25 mouse cellular contexts compared by ENCODE assay signal in the genomic region with DNA sequence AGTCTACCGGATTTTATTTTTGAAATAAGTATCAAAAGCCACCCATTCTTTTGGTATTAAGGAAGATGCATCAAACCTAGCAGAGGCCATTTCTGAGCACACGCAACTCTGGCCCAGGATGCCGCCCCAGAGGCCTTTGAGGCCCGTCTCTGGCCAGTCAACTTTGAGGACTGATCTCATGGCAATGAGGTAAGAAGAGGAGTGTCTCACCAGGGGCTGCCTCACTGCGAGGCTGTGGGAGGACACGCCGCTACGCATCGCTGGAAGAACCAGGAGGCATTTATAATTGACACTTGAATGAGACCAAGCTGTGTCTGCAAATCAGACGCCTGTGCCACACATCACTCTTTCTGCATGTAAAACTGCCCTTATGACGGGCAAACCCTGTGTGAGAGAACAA. TPM values are rescaled to one million over a fixed set of nuclear protein-coding genes. Genes with fewer than 3 reads are reported as not detected.
DNase-seq lines count a peak whose midpoint lies in the region; ATAC-seq and TF ChIP-seq lines count a peak whose summit lies in the region.
"Had no signal": no experiment of that assay in that cellular context is flagged by ENCODE, and none has a peak within 500 bp of the region (broad histone marks: within the 10 kb centered on the region; RNA-seq: fewer than 3 reads in every experiment).

No protein-coding gene starts in this region.

- no peaks in the 10 kb centered on the region; the same call in 1 of the 2 replicates for H3K27me3 ChIP-seq in kidney, embryonic 14.5 days (ENCODE audit: control insufficient read depth, insufficient read depth, low read length)
- H3K27me3 ChIP-seq in kidney, embryonic 16.5 days (ENCODE audit: insufficient read depth, low read length): no peaks in the 10 kb centered on the region
- H3K27me3 ChIP-seq in kidney, adult 2 months (replicated peaks; ENCODE audit: control insufficient read depth, insufficient read depth, low read length): no peaks in the 10 kb centered on the region
- H3K27me3 ChIP-seq: CH12.LX; embryonic facial prominence, embryonic 12.5 days; forebrain, embryonic 13.5 days; forebrain, embryonic 15.5 days; Patski had no signal

- H3K9me3 ChIP-seq in kidney, embryonic 14.5 days (ENCODE audit: control insufficient read depth, low read length): no peaks in the 10 kb centered on the region
- no peaks in the 10 kb centered on the region for H3K9me3 ChIP-seq in kidney, embryonic 16.5 days (ENCODE audit: low read length)
- H3K9me3 ChIP-seq: embryonic facial prominence, embryonic 10.5 days; embryonic facial prominence, embryonic 12.5 days; forebrain, embryonic 13.5 days; forebrain, embryonic 15.5 days had no signal

- WGBS in kidney, embryonic 14.5 days: 70% methylated on average over 11 of the region's 11 CpGs
- 63% methylated on average over 11 of the region's 11 CpGs for WGBS in kidney, embryonic 16.5 days
- 43% methylated on average over 11 of the region's 11 CpGs for WGBS in kidney, adult 2 months

- H3K4me2 ChIP-seq in kidney, embryonic 14.5 days (replicated peaks; ENCODE audit: low read depth, low read length): no peak overlapping the region
- H3K4me2 ChIP-seq in kidney, embryonic 16.5 days (replicated peaks; ENCODE audit: low read depth, low read length): no peak overlapping the region
- H3K4me2 ChIP-seq: embryonic facial prominence, embryonic 12.5 days; forebrain, embryonic 13.5 days; forebrain, embryonic 15.5 days had no signal

- H3K27ac ChIP-seq in kidney, embryonic 14.5 days (ENCODE audit: low read depth, low read length): no peak overlapping the region
- H3K27ac ChIP-seq in kidney, embryonic 16.5 days (ENCODE audit: low read length): no peak overlapping the region
- H3K27ac ChIP-seq in kidney, adult 2 months (ENCODE audit: insufficient read depth, low read depth, low read length): no peak overlapping the region
- H3K27ac ChIP-seq: embryonic facial prominence, embryonic 10.5 days; embryonic facial prominence, embryonic 12.5 days; forebrain, embryonic 13.5 days; forebrain, embryonic 15.5 days had no signal

- no peaks in the 10 kb centered on the region for H3K4me1 ChIP-seq in kidney, embryonic 14.5 days (ENCODE audit: control insufficient read depth, insufficient read depth, low read length)
- H3K4me1 ChIP-seq in kidney, embryonic 16.5 days (ENCODE audit: insufficient read depth, low read length): no peaks in the 10 kb centered on the region
- H3K4me1 ChIP-seq in kidney, adult 2 months (ENCODE audit: control insufficient read depth, insufficient read depth, low read length): no peaks in the 10 kb centered on the region
- H3K4me1 ChIP-seq: embryonic facial prominence, embryonic 10.5 days; embryonic facial prominence, embryonic 12.5 days; forebrain, embryonic 15.5 days had no signal

- no peak overlapping the region for H3K9ac ChIP-seq in kidney, embryonic 14.5 days (ENCODE audit: low read depth, low read length)
- no peak overlapping the region for H3K9ac ChIP-seq in kidney, embryonic 16.5 days (replicated peaks; ENCODE audit: low read length)
- H3K9ac ChIP-seq: embryonic facial prominence, embryonic 12.5 days; forebrain, embryonic 13.5 days; forebrain, embryonic 15.5 days; forebrain, postnatal 0 days had no signal

- H3K4me3 ChIP-seq in kidney, embryonic 14.5 days (ENCODE audit: low read length): no peak overlapping the region
- H3K4me3 ChIP-seq in kidney, embryonic 16.5 days (ENCODE audit: low read length): no peak overlapping the region
- no peak overlapping the region for H3K4me3 ChIP-seq in kidney, adult 2 months (ENCODE audit: insufficient read depth, low read depth, low read length)
- H3K4me3 ChIP-seq: embryonic facial prominence, embryonic 10.5 days; embryonic facial prominence, embryonic 12.5 days; forebrain, embryonic 13.5 days; forebrain, embryonic 15.5 days had no signal

- no peaks in the 10 kb centered on the region for H3K36me3 ChIP-seq in kidney, embryonic 14.5 days (ENCODE audit: control insufficient read depth, insufficient read depth, low read length)
- H3K36me3 ChIP-seq in kidney, embryonic 16.5 days (ENCODE audit: insufficient read depth, low read length): no peaks in the 10 kb centered on the region
- H3K36me3 ChIP-seq in kidney, adult 2 months (ENCODE audit: control insufficient read depth, insufficient read depth, low read length): no peaks in the 10 kb centered on the region
- H3K36me3 ChIP-seq: embryonic facial prominence, embryonic 10.5 days; embryonic facial prominence, embryonic 12.5 days; forebrain, embryonic 15.5 days; G1E had no signal

- TF ChIP-seq POLR2A in kidney, adult 2 months (IDR thresholded peaks at IDR 0.05; ENCODE audit: low read depth, low read length): no peak

- peak; percentile 56; the same call in 1 of the 2 replicates for ATAC-seq in kidney, embryonic 14.5 days (ENCODE audit: low FRiP score, low TSS enrichment)
- peak; percentile 79; the same call in 1 of the 2 replicates for ATAC-seq in kidney, embryonic 16.5 days (ENCODE audit: low FRiP score, low TSS enrichment)
- no peak for ATAC-seq in monocyte, adult 5-6 weeks (replicated peaks; ENCODE audit: insufficient number of reproducible peaks, low FRiP score, low TSS enrichment, poor library complexity, severe bottlenecking)
- ATAC-seq: activated CD4-positive, CD25-positive, alpha-beta regulatory T cell, adult 4 months; CD4-positive, CD25-positive, alpha-beta regulatory T cell, adult 4 months; forebrain, embryonic 13.5 days; forebrain, embryonic 15.5 days; forebrain, postnatal 0 days had no signal

- no peak for DNase-seq in kidney, postnatal 4 days
- DNase-seq in kidney, adult 2 months: no peak
- peak; percentile 10 for DNase-seq in brain, adult 2 months (ENCODE audit: low read depth, low spot score)
- DNase-seq: adrenal gland, adult 8-10 months; adrenal gland, postnatal 14 days; adrenal gland, postnatal 36 days; B cell, adult 2 months; cerebellum, adult 11-12 months; cerebellum, adult 2 months; cerebellum, adult 9-10 months; cerebellum, postnatal 10 days; cerebellum, postnatal 25 days; forebrain, postnatal 0 days had no signal

- no peak for TF ChIP-seq CTCF in kidney, adult 2 months (conservative IDR thresholded peaks at IDR 0.05; ENCODE audit: insufficient read depth, insufficient read length, low read depth, low read length)

RNA-seq across cellular contexts. Expression of a gene that starts 45.0 kb away (rescaled TPM):
- 0.17 and 0.93 TPM in 2 replicates for polyA plus RNA-seq in kidney, embryonic 14.5 days (2014; fragmentation: Nextera tagmentation; extraction: Ambion mirVana)
- 0.46 and 1.0 TPM in 2 replicates for polyA plus RNA-seq in kidney, embryonic 16.5 days (2015; fragmentation: Nextera tagmentation; extraction: Ambion mirVana)
- polyA plus RNA-seq in kidney, adult 2 months (2012; rRNA removed): 0.16 and 0.17 TPM in 2 replicates
- not detected in 3 replicates for total RNA-seq in monocyte, adult 5-6 weeks (2017)
- total RNA-seq: CH12.LX had no signal
- polyA plus RNA-seq: activated CD4-positive, CD25-positive, alpha-beta regulatory T cell, adult 4 months; CD4-positive, CD25-positive, alpha-beta regulatory T cell, adult 4 months; G1E had no signal
